Mouse (Mus musculus): ENCODE results near the gene Sox9.

Gene Sox9

DNA sequence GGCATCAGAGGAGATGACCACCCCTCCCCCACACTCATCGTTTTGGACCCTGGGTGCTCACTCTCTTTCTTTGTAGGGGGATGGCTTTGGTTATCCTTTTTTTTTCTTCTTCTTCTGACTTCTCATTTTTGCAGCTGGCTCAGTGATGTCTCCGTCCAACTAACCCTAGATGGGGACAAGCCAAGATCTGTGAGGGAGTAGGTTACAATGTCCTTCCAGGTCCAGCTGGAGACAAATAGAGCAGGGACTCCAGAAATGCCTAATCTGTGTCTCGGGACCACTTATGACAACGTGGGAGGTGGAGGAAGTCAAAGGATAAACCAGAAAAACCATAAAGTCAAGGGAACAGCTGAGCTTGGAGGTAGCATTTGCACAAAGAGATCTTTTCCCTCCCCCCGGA, 14.4 kb downstream of the Sox9 start:
- in situ Hi-C loops (cut with MseI, MboI) = loop anchor here in 1 of 2 experiments (25.0 kb wide), 1 partner anchor 1259 kb away; no protein-coding TSS in a partner anchor

DNA sequence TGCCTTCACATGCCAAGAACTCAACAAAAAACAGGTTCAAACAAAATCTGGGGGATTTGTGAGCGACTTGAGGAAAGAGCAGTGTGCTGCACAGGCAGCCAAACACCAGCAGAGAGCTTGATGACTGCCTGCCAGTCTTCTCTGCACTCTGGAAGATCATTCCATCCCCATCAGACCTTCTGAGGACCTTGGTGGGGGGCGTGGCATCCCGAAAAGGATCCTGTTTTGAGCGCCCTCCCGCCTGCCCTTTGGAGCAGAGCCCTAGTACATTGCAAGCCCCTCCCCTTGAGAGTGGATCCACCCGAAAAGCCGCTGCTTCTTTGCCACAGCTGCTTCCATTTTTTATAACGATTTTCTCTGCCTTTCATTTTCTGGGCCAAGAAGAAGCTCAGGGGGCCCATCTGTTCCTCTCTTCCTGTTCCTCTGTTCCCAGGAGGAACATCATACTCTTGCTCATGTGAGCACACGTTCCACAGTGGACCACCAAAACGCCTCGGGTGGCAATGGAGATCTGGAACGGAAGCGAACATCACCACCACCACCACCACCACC, 16.9 kb downstream of the Sox9 start:
- in situ Hi-C loops (cut with MseI, MboI) = loop anchor here in 1 of 2 experiments (25.0 kb wide), 1 partner anchor 1262 kb away; no protein-coding TSS in a partner anchor

- in situ Hi-C loops (cut with MseI, MboI) = no loop called here
Measured at GRCm38 (mm10) chr11:112801189-112801818, 19.3 kb downstream of the Sox9 start.

- in situ Hi-C loops (cut with MseI, MboI) = no loop called here
Measured at GRCm38 (mm10) chr11:112807838-112808506, 25.9 kb downstream of the Sox9 start.

DNA sequence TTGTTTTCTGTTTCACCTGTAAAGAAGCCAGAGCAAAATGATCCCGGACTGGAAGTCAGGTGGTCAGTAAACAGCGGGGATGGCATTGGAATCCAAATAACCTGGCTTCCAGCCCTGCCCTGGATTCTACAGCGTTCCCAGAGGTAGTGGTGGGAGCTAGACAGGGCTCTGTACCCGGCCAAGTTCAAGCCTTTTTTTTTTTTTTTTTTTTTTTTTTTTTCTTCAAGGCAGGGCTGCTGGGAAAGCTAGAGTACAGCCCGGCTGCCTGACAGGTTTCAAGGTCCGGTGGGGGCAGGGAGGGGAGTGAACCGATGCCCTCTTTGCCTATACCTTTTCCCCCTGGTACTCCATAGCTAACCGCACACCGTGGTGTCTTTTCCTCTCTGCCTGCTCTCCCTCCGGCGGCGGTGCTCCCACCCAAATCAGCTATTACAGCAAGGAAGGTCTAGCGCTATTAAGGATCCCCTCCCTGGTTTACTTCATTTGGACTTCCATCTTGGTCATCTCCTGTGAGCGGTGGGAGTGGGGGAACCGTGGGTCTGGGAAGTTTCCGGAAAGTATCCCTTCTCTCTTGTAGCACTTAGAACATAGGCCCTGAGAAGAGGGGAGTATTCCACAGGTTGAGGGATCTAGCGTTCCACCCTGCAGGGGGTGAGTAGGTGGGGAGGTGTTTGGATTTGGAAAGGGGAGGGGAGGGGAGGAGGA, 28.6 kb downstream of the Sox9 start:
- in situ Hi-C loops (cut with MseI, MboI) = no loop called here

DNA sequence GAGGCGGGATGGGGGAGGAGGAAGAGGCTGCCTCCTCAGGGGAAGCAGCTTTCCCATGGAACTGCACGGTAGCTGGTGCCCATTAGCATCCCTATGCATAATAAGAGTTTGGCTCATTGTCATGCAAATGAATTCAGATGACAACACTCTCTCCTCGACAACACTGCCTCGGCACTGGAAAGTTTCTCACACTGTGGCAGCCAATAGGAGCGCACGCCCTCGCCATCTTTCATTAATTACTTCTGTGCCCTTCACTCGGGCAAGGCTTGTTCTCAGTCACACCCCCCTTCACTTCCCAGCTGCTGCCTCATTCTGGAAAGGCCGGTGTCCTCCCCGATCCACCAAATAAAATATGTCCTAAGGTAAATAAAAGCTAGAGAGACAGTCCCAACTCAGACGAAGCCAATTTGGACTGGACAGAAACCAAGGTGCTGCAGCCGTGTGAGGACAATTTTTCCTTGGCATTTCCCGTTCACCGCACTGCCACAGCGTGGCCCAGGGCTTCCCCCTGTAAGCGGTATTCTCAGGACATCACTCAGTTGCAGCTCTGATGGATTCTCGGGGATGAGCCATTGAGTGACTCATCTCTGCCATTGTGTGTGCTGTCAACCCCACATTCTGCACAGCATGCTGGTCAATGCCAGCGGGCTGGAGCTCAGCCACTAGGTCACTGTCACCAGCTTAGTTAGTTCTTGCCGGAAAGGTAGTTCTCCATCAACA, 29.3 kb downstream of the Sox9 start:
- in situ Hi-C loops (cut with MseI, MboI) = no loop called here

GRCm38 (mm10) chr11:112817829-112818650, 36.0 kb downstream of the Sox9 start:
- in situ Hi-C loops (cut with MseI, MboI) = no loop called here

DNA sequence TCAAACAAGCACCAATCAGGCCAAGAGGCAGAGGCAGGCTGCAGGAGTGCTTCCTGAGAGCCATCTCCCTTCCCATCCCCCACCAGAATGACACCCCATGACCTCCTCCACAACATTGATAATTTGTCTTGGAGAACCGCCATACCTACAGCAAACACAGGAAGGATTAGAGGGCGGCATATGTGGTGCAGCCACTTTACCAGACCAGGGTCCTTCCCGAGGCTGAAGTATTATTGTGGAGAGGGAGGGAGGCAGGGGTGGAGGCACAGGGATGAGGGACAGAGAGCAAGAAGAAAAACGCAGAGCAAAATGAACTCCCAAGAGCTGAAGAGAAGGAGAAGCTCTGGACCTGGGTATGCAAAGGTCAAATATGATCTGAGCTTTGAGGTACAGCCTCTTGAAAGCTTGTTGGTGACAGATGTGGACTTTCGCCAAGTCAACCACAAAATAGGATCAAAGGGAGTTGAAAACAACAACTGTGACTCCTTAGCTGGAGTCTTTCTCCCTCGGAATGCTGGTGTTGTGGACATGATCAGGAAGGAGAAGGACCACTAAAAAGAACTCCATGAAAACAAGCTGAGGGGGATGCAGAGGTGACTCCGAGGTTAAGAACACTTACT, 36.7 kb downstream of the Sox9 start:
- in situ Hi-C loops (cut with MseI, MboI) = no loop called here

DNA sequence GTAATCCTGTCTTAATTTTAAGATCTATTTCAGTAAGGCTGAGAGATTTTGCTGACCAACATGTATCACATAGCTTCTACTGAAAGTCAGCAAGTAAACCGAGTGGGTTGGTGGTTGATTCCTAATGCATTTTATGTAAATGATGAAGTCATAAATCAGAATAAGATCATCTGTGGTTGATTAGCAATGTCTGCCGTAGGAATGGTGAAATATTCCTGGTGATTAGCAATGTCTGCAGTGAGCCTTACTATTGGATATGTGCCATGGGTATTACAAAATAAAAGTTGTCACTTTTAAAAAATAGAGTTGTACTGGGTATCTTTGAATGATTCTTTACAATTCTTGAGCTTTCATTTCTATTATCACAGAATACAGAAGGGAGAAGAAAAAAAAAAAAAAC, 39.5 kb downstream of the Sox9 start:
- in situ Hi-C loops (cut with MseI, MboI) = no loop called here

DNA sequence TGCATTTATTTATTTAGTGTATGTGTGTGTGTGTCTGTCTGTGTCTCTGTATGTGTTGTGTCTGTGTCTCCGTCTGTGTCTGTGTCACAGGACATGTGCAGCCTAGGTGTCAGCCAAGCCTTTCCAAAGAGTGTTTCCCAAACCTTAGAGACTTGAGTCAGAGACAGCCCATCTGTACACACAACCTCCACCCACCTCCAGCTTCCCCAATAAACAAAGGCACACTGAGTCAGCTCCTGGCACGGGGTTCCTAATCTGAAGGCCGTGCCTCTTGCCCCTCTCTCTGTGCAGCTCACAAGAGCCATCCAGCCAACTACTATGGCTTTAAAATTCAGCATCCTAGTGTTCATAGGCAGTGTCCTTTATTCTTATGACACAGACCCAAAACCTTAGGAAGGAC, 42.1 kb downstream of the Sox9 start:
- in situ Hi-C loops (cut with MseI, MboI) = no loop called here

- in situ Hi-C loops (cut with MseI, MboI) = no loop called here
Measured at GRCm38 (mm10) chr11:112826193-112827043, 44.4 kb downstream of the Sox9 start.

- in situ Hi-C loops (cut with MseI, MboI) = no loop called here
Measured at GRCm38 (mm10) chr11:112827044-112827347, 45.0 kb downstream of the Sox9 start.

DNA sequence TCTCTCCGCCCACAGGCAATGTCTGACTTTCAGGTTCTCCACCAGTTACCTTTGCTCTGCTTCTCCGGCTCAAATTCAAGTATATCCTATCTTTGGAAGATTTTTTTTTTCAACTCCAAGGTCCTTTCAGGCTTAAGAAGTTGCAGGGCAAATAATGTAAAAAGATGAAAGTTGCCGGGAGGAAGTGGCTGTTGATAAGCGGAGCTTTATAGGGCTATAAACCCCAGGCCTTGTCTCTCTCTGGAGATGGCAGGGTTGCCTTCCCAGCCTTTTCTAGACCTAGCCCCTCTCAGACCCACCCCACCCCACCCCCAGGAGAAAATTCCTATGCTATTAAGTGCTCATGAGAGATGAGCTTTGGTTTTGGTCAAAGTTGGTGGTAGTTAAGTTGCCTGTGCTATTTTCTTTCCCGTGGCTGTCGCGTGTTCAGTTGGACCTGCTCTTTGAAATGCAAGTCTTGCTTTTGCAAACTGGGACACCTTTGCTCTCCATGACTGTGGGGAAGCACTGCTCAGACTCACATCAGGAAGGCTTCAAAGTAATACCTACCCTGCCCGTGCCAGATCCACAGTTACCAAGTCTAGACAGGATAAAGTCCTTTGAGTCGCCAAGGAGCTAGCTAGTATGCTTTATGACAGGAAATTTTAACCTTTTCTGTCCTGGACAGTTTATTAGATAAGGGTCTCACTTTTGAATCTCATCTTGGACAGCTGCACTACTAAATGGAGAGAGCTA, 46.7 kb downstream of the Sox9 start:
- in situ Hi-C loops (cut with MseI, MboI) = no loop called here

GRCm38 (mm10) chr11:112834245-112835005, 52.4 kb downstream of the Sox9 start:
- in situ Hi-C loops (cut with MseI, MboI) = no loop called here

GRCm38 (mm10) chr11:112835468-112836092, 53.6 kb downstream of the Sox9 start:
- in situ Hi-C loops (cut with MseI, MboI) = no loop called here

All from mouse trophoblast stem cell (cell line).